ENCODE assay signal across 27 mouse cellular contexts in genomic region chr14:93725798-93726197, GRCm38 (mm10).
"Had no signal": no experiment of that assay in that cellular context is flagged by ENCODE, and none has a peak within 500 bp of the region (broad histone marks: within the 10 kb centered on the region; RNA-seq: fewer than 3 reads in every experiment).

No protein-coding gene starts in this region.

- DNase-seq: gastrocnemius, adult 2 months; gastrocnemius, postnatal 10 days; gastrocnemius, postnatal 36 days; heart, adult 11 months; heart, adult 2 months; heart, postnatal 14 days; heart, postnatal 36 days; kidney, adult 11 months; kidney, adult 2 months; kidney, adult 9 months; kidney, postnatal 14 days; kidney, postnatal 36 days; layer of hippocampus, postnatal 36 days; left cerebral cortex, postnatal 4 days had no signal

- H3K4me1 ChIP-seq: heart, embryonic 13.5 days; heart, embryonic 15.5 days; hindbrain, embryonic 13.5 days; hindbrain, embryonic 15.5 days; kidney, embryonic 15.5 days; limb, embryonic 13.5 days; limb, embryonic 15.5 days; liver, embryonic 12.5 days had no signal

- H3K27ac ChIP-seq: gastrocnemius, adult 2 months; heart, adult 2 months; heart, embryonic 13.5 days; heart, embryonic 15.5 days; hindbrain, embryonic 13.5 days; hindbrain, embryonic 15.5 days; hindbrain, postnatal 0 days; kidney, embryonic 15.5 days; kidney, postnatal 0 days; limb, embryonic 13.5 days; limb, embryonic 15.5 days; liver, embryonic 12.5 days; liver, embryonic 14.5 days had no signal

- H3K36me3 ChIP-seq: heart, embryonic 13.5 days; heart, embryonic 15.5 days; hindbrain, embryonic 13.5 days; hindbrain, embryonic 15.5 days; kidney, embryonic 15.5 days; limb, embryonic 13.5 days; limb, embryonic 15.5 days; liver, embryonic 12.5 days had no signal

- ATAC-seq: hindbrain, postnatal 0 days; intestine, embryonic 16.5 days; liver, embryonic 12.5 days had no signal

- H3K9me3 ChIP-seq: heart, embryonic 13.5 days; heart, embryonic 15.5 days; hindbrain, embryonic 13.5 days; hindbrain, embryonic 15.5 days; kidney, embryonic 15.5 days; limb, embryonic 13.5 days; limb, embryonic 15.5 days; liver, embryonic 12.5 days had no signal

- H3K9ac ChIP-seq: heart, embryonic 13.5 days; heart, embryonic 15.5 days; hindbrain, embryonic 13.5 days; hindbrain, embryonic 15.5 days; kidney, embryonic 15.5 days; limb, embryonic 13.5 days; limb, embryonic 15.5 days; liver, embryonic 12.5 days; liver, embryonic 14.5 days had no signal

- H3K4me3 ChIP-seq: gastrocnemius, adult 2 months; heart, adult 2 months; heart, embryonic 13.5 days; heart, embryonic 15.5 days; hindbrain, embryonic 13.5 days; hindbrain, embryonic 15.5 days; kidney, embryonic 15.5 days; limb, embryonic 13.5 days; limb, embryonic 15.5 days; liver, embryonic 12.5 days had no signal

- H3K27me3 ChIP-seq: heart, embryonic 13.5 days; heart, embryonic 15.5 days; hindbrain, embryonic 13.5 days; hindbrain, embryonic 15.5 days; kidney, embryonic 15.5 days; limb, embryonic 13.5 days; limb, embryonic 15.5 days; liver, embryonic 12.5 days had no signal

- H3K4me2 ChIP-seq: heart, embryonic 11.5 days; heart, embryonic 13.5 days; heart, embryonic 15.5 days; hindbrain, embryonic 13.5 days; hindbrain, embryonic 15.5 days; kidney, embryonic 15.5 days; limb, embryonic 13.5 days; limb, embryonic 15.5 days; liver, embryonic 12.5 days had no signal
